Mouse (Mus musculus) heart, embryonic 13.5 days (tissue): ENCODE measurements around the gene Crmp1. TPM values are rescaled to one million over a fixed set of nuclear protein-coding genes. Genes with fewer than 3 reads are reported as not detected.

Experiments
- ATAC-seq: fragments of 200-750 bp; cut with Nextera tagmentation; 2 replicates; pipeline ENCODE4 v1.8.0; 2017; ENCODE audit warnings: moderate TSS enrichment; ENCODE audit not compliant: insufficient number of reproducible peaks, low FRiP score, low TSS enrichment; ENCODE audit errors: extremely low read depth
- H3K27ac ChIP-seq: fragments of 300-500 bp; sonication (generic); replicated peaks from 2 replicates; pipeline ENCODE4 v1.5.1; 2015; ENCODE audit warnings: moderate library complexity, mild to moderate bottlenecking, inconsistent platforms
- H3K27me3 ChIP-seq: fragments of 300-500 bp; sonication (generic); replicated peaks from 2 replicates; pipeline ENCODE4 v1.6.1; 2015; ENCODE audit warnings: mild to moderate bottlenecking, inconsistent platforms
- H3K36me3 ChIP-seq: fragments of 300-500 bp; sonication (generic); 2 replicates; pipeline ENCODE4 v1.6.1; 2015; ENCODE audit warnings: mild to moderate bottlenecking, inconsistent platforms
- H3K4me1 ChIP-seq: fragments of 300-500 bp; sonication (generic); 2 replicates; pipeline ENCODE4 v1.6.1; 2015; ENCODE audit warnings: inconsistent platforms
- H3K4me2 ChIP-seq: fragments of 300-500 bp; sonication (generic); 2 replicates; pipeline ENCODE4 v1.6.1; 2015; ENCODE audit warnings: inconsistent platforms, mild to moderate bottlenecking, moderate library complexity
- H3K4me3 ChIP-seq: fragments of 300-500 bp; sonication (generic); 2 replicates; pipeline ENCODE4 v1.5.1; 2015; ENCODE audit warnings: moderate library complexity, mild to moderate bottlenecking, inconsistent platforms
- H3K9ac ChIP-seq: fragments of 300-500 bp; sonication (generic); 2 replicates; pipeline ENCODE4 v1.6.1; 2015; ENCODE audit warnings: inconsistent platforms, mild to moderate bottlenecking, moderate library complexity
- H3K9me3 ChIP-seq: fragments of 300-500 bp; sonication (generic); 2 replicates; pipeline ENCODE4 v1.6.1; 2016; ENCODE audit warnings: inconsistent platforms
- WGBS: fragments of 180-500 bp; shearing (Covaris S2); methylation state at CpG from one replicate; pipeline ENCODE4 v1.1.7; 2015; ENCODE audit warnings: mixed read lengths; 5-methylcytosine and 5-hydroxymethylcytosine counted together
- polyA plus RNA-seq: library from polyadenylated mRNA; unstranded; fragments of >200 nt; fragmentation: Nextera tagmentation; extraction: Ambion mirVana; gene quantifications from 2 replicates; pipeline ENCODE4 v1.2.1, GENCODE M21; 2015

Gene Crmp1
- polyA plus RNA-seq, 1 experiment from 2014 or later: 9.4 TPM

DNA sequence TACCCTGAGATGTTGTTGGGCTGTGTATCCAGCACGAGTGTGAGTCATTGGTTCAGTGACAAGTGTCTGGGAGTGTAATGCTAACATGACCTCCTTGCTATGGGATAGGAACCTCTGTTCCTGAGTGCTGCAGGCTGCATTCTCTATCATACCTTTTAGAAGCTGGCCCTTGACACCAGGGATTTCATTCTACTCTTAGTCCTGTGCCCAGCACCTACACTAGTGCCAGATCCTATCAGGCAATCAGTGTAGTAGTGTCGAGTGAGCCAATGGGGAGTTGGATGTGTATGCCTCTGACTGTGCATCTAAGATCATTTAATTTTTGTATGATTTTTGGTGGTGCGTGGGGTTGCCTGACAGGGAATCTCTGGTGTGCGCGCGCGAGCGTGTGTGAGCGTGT lies 516 bp upstream of the Crmp1 start:
- H3K4me3 ChIP-seq: no peak overlapping the region
- peaks cover 16% of the 10 kb centered on the region for H3K4me1 ChIP-seq
- H3K27ac ChIP-seq: no peak overlapping the region
- peaks cover 97% of the 10 kb centered on the region for H3K27me3 ChIP-seq
- no peak for ATAC-seq
- whole genome bisulfite sequencing: 10% methylated on average over 9 of the region's 9 CpGs
- H3K36me3 ChIP-seq: no peaks in the 10 kb centered on the region
- no peaks in the 10 kb centered on the region for H3K9me3 ChIP-seq
- H3K4me2 ChIP-seq: peak overlapping the region; percentile 65
- H3K9ac ChIP-seq: no peak overlapping the region

DNA sequence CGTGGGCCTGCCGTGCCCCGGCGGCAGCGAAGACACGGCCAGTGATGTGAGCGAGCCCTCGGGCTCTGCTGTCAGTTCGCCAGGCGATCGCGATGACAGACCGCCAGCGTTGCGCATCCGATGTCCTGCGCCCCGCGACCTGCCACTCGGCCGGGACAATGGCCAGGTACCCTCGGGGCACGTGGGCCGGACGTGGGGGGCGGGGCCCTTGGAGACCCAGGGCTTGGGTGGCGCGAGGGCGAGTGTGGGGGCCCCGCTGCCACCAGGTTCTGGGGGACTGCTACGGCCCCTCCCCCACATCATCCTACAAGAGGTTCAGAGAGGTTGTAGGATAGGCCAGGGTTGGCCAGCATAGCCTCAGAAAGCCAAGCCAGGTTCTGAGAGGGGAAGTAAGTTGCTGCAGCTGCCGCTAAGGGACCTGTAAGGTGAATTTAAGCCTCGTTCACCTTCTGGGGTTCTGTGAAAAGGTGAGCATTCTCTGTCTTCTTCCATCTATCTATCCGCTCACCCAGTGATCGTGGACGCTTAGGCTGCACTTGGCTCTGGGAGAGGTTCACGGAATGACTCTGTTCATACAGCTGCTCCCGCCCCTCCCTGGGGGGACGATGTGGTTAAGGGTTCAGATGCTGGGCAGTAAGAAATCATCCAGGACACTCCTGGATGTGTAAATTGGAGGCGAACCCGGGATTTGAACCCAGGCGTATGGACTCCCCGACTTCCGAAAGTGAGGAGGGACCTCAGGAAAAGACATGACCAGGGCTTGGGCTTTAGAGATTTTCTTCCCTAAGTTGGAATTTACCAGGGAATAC lies 824 bp downstream of the Crmp1 start:
- WGBS: 9% methylated on average over 44 of the region's 44 CpGs
- Histone ChIP-seq H3K27me3 (peaks cover 97% of the 10 kb centered on the region), H3K4me3 (peak overlapping the region; percentile 42), H3K9me3 (no peaks in the 10 kb centered on the region), H3K4me1 (peaks cover 19% of the 10 kb centered on the region), H3K36me3 (no peaks in the 10 kb centered on the region), H3K4me2 (peak overlapping the region; percentile 65), H3K9ac (no peak overlapping the region), H3K27ac (no peak overlapping the region)
- no peak for ATAC-seq

DNA sequence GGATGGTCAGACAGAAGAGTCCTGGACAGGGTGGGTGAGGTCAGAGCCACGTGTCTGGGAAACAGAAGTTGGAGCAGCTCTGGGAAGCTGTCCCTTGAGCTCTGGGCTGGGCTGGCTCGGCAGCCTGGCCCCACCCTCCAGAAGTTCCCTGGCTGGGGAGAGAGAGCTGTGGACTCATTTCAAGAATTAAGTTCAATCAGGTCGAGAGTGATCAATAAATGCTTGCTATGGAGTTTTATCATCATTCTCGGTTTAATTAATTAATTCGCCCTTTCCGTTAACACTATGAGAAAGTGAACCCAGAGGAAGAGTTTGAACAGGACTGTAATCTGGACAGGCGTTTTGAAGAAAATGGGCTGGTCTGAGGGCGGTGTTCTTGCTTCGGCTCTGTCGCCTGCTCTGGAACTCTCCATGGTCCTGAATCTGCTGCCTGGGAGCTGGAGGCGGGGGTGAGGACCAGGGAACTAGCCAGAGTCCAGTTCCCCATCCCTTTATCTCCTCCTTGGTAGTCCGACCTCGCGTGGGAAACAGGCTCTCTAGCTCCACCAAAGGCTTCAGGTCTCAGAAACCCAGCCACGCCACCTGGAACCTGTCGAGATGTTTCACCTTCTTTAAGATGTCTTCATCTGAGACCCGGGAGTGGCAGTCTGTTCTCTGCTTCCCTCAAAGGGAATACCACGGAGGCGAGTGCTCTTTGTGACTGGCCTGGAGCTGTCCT lies 1.6 kb downstream of the Crmp1 start:
- Histone ChIP-seq H3K27ac (no peak overlapping the region), H3K27me3 (peaks cover 97% of the 10 kb centered on the region), H3K4me3 (no peak overlapping the region), H3K9ac (no peak overlapping the region), H3K9me3 (no peaks in the 10 kb centered on the region), H3K4me2 (no peak overlapping the region), H3K36me3 (no peaks in the 10 kb centered on the region), H3K4me1 (peaks cover 19% of the 10 kb centered on the region)
- no peak for ATAC-seq
- WGBS: 3% methylated on average over 19 of the region's 19 CpGs

DNA sequence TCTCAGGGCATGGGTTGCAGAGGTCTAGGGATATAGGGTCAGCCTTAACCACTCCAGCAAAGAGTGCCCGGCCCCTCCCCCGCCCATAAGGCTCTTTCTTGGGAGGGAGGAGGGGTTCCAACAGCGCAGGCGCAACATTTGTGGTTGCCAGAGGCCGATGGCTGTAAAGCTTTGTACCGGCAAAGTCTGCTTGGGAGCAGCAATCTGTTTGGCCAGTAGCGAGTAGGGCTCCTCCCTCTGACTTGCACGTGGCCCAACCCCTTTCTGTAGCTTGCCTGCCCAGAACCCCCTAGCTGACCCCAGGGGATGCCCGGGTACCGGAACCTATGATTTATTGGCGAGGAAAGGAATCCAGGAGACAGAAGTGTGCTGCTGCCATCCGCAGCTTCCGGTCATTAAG lies 2.4 kb downstream of the Crmp1 start:
- no peak overlapping the region for H3K4me2 ChIP-seq
- peaks cover 19% of the 10 kb centered on the region for H3K4me1 ChIP-seq
- H3K27me3 ChIP-seq: peaks cover 98% of the 10 kb centered on the region
- ATAC-seq: no peak
- no peak overlapping the region for H3K9ac ChIP-seq
- WGBS: 3% methylated on average over 13 of the region's 13 CpGs
- no peaks in the 10 kb centered on the region for H3K36me3 ChIP-seq
- H3K27ac ChIP-seq: no peak overlapping the region
- H3K9me3 ChIP-seq: no peaks in the 10 kb centered on the region
- H3K4me3 ChIP-seq: no peak overlapping the region

- peak overlapping the region; percentile 21; the same call in 1 of the 2 replicates for H3K27ac ChIP-seq
- 35% methylated on average over 9 of the region's 9 CpGs for WGBS
Measured at GRCm38 (mm10) chr5:37244666-37245242, 3.0 kb downstream of the Crmp1 start.

GRCm38 (mm10) chr5:37245651-37246050 lies 3.9 kb downstream of the Crmp1 start:
- peak overlapping the region; percentile 59 for H3K4me3 ChIP-seq
- peaks cover 88% of the 10 kb centered on the region for H3K27me3 ChIP-seq
- WGBS: under 1% methylated on average over 42 of the region's 42 CpGs
- peak overlapping the region; percentile 76 for H3K4me2 ChIP-seq
- H3K36me3 ChIP-seq: no peaks in the 10 kb centered on the region
- ATAC-seq: no peak
- H3K27ac ChIP-seq: no peak overlapping the region
- H3K9ac ChIP-seq: peak overlapping the region; percentile 72
- no peaks in the 10 kb centered on the region for H3K9me3 ChIP-seq
- H3K4me1 ChIP-seq: peaks cover 19% of the 10 kb centered on the region

More at GRCm38 (mm10) chr5:37244666-37245242, 3.0 kb downstream of the Crmp1 start:
- Histone ChIP-seq H3K9ac (no peak overlapping the region), H3K4me2 (peak overlapping the region; percentile 76), H3K4me3 (peak overlapping the region; percentile 59), H3K36me3 (no peaks in the 10 kb centered on the region), H3K4me1 (peaks cover 19% of the 10 kb centered on the region), H3K27me3 (peaks cover 97% of the 10 kb centered on the region), H3K9me3 (no peaks in the 10 kb centered on the region)
- no peak for ATAC-seq

DNA sequence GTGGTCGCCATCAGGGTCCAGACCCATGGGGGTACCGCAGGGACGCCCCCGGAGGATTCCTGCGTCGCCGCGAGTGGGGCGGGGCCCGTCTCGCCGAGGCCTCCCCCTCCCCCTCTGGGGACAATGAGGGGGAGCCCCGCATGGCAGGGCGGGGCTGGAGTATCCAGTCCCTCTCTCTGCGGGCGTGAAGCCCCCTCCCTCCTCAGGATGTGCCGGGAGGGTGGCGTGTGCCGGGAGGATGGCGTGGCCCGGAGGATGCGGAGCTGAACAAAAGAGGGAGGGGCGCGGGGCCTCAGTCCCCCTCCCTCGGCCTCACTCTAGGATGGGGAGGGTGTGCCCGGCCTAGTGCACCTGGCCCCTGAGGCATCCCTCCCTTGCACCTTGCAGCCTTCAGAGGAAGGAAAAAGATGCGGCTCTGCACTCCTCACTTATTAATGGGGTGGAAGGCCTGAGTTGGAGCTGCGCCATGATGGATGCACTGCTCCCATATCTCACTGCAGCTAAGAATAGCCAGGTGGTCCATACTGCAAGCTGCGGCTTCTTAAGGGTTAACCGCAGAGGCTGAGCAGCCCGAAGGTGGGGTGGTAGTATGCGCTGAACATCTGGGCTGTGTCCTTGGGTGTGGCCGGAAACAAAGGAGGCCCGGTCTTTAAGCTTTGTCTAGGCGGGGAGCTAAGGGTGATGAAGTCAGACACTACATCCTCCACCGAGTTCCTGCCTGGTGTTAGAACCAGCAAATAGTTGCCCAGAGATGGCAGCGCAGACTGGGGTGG lies 4.6 kb downstream of the Crmp1 start:
- WGBS: 1% methylated on average over 31 of the region's 37 CpGs
- H3K4me2 ChIP-seq: peak overlapping the region; percentile 76
- no peak overlapping the region for H3K27ac ChIP-seq
- peak overlapping the region; percentile 72 for H3K9ac ChIP-seq
- peaks cover 82% of the 10 kb centered on the region for H3K27me3 ChIP-seq
- H3K4me1 ChIP-seq: peaks cover 19% of the 10 kb centered on the region
- no peaks in the 10 kb centered on the region for H3K36me3 ChIP-seq
- no peaks in the 10 kb centered on the region for H3K9me3 ChIP-seq
- no peak; the same call in 1 of the 2 replicates for ATAC-seq
- peak overlapping the region; percentile 59 for H3K4me3 ChIP-seq

- no peak overlapping the region for H3K4me3 ChIP-seq
- H3K27me3 ChIP-seq: peaks cover 70% of the 10 kb centered on the region
- H3K27ac ChIP-seq: no peak overlapping the region
- no peak overlapping the region for H3K9ac ChIP-seq
- H3K4me1 ChIP-seq: peaks cover 11% of the 10 kb centered on the region
- no peaks in the 10 kb centered on the region for H3K36me3 ChIP-seq
- H3K9me3 ChIP-seq: no peaks in the 10 kb centered on the region
- ATAC-seq: no peak
- peak overlapping the region; percentile 76; the same call in 1 of the 2 replicates for H3K4me2 ChIP-seq
- WGBS: 29% methylated on average over 4 of the region's 4 CpGs
Measured at GRCm38 (mm10) chr5:37247456-37247855, 5.7 kb downstream of the Crmp1 start.

DNA sequence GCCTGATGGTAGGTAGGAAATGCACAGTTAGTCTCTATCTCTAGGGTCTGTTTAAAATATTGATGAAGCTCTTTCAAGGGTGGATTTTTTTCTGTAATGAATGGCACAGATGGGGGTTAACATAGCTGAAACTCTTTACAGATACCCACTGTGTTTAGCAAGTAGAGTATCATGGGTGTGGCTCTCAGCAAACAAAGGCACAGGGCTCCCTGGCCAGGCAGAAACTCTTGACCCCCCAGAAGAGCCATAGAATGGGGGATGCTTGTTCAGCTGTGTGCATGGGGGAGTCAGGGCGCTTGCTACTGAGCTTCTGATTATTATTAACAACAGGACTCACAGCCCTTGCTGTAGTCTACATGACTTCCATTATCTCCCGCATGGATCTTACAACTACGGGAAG lies 7.1 kb downstream of the Crmp1 start:
- ATAC-seq: no peak
- WGBS: 66% methylated on average over 3 of the region's 3 CpGs
- Histone ChIP-seq H3K36me3 (no peaks in the 10 kb centered on the region), H3K4me1 (peaks cover 11% of the 10 kb centered on the region), H3K9ac (no peak overlapping the region), H3K27me3 (peaks cover 56% of the 10 kb centered on the region), H3K4me2 (no peak overlapping the region), H3K9me3 (no peaks in the 10 kb centered on the region), H3K4me3 (no peak overlapping the region), H3K27ac (no peak overlapping the region)

DNA sequence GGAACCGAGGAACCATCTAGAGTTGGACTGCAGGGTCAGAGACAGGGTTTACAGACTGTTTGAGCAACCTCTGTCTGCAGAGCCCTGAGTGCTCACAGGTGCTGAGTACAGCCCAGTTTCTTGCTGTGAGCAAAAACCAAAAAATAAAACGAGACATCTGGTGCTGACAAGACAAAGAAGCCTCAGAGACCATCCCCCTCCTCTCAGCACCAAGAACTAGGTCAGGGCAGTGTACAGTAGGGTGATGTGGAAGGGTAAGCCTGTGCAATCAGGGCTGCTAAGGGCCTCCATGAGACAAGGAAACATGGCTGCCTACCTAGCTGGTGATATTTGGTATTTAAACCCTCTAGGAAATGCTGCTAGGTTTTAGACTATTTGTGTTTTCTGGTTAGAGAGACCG lies 9.9 kb downstream of the Crmp1 start:
- Histone ChIP-seq H3K9me3 (no peaks in the 10 kb centered on the region), H3K4me2 (no peak overlapping the region), H3K4me3 (no peak overlapping the region), H3K27me3 (peaks cover 29% of the 10 kb centered on the region), H3K4me1 (no peaks in the 10 kb centered on the region), H3K36me3 (no peaks in the 10 kb centered on the region), H3K27ac (no peak overlapping the region), H3K9ac (no peak overlapping the region)
- no peak for ATAC-seq
- WGBS: 52% methylated on average over 3 of the region's 3 CpGs
